Mouse (Mus musculus) liver, postnatal 0 days (tissue): ENCODE measurements around the gene Chmp1a.

ENCODE experiments used
- CTCF ChIP-seq: sonication (generic); IDR thresholded peaks from 2 replicates; pipeline ENCODE4 v1.5.1; 2016; ENCODE audit warnings: antibody characterized with exemption, low read depth
- EP300 ChIP-seq: IDR thresholded peaks from 2 replicates; pipeline ENCODE4 v1.6.1; 2016; ENCODE audit warnings: antibody characterized with exemption, low read depth, mild to moderate bottlenecking

GRCm38 (mm10) chr8:123156070-123156773 lies 56.3 kb downstream of the Chmp1a start:
- TF ChIP-seq CTCF (no peak), EP300 (peak; percentile 59; the same call in 1 of the 2 replicates)
